Mouse (Mus musculus) MEL (cell line): ENCODE results near the gene Ankrd24. TPM values are rescaled to one million over a fixed set of nuclear protein-coding genes. Genes with fewer than 3 reads are reported as not detected.

ENCODE experiments used
- DNase-seq: peaks from one replicate; pipeline ENCODE4 v3.0.0; 2011; ENCODE audit warnings: low read depth, low spot score
- H3K27ac ChIP-seq: 2 replicates; pipeline ENCODE4 v1.5.1; 2012; ENCODE audit warnings: low read depth, mild to moderate bottlenecking, control low read depth, low read length, moderate library complexity; ENCODE audit not compliant: control insufficient read depth
- H3K27me3 ChIP-seq, 2 experiments: fragments of 150-350 bp in 1 of 2; sonication (generic) in 1 of 2; 2 replicates each; pipeline ENCODE4 v1.6.1; 2012; ENCODE audit warnings: low read length in 2 of 2, mild to moderate bottlenecking in 2 of 2, improper control_type of control experiment in 1 of 2, moderate library complexity in 1 of 2; ENCODE audit not compliant: insufficient read depth in 2 of 2, control insufficient read depth in 1 of 2
- H3K36me3 ChIP-seq, 2 experiments: 2 replicates each; pipeline ENCODE4 v1.6.1; 2012 to 2014; ENCODE audit warnings: low read length in 2 of 2, improper control_type of control experiment in 1 of 2, inconsistent platforms in 1 of 2, mild to moderate bottlenecking in 1 of 2; ENCODE audit not compliant: insufficient read depth in 2 of 2, control insufficient read depth in 1 of 2
- H3K4me1 ChIP-seq, 2 experiments: fragments of 150-350 bp in 1 of 2; sonication (generic) in 1 of 2; 2 replicates each; pipeline ENCODE4 v1.6.1; 2012; ENCODE audit warnings: low read length in 2 of 2, improper control_type of control experiment in 1 of 2, mild to moderate bottlenecking in 1 of 2; ENCODE audit not compliant: insufficient read depth in 2 of 2, control insufficient read depth in 1 of 2
- H3K4me3 ChIP-seq, 2 experiments: fragments of 150-350 bp in 1 of 2; sonication (generic) in 1 of 2; 2 replicates each; pipeline ENCODE4 v1.5.1; 2012; ENCODE audit warnings: low read depth in 2 of 2, low read length in 2 of 2, mild to moderate bottlenecking in 2 of 2, moderate library complexity in 2 of 2, control low read depth in 1 of 2, improper control_type of control experiment in 1 of 2; ENCODE audit not compliant: control insufficient read depth in 1 of 2, insufficient read depth in 1 of 2
- H3K79me2 ChIP-seq: 2 replicates; pipeline ENCODE4 v1.6.1; 2012; ENCODE audit warnings: mild to moderate bottlenecking, low read length, moderate library complexity; ENCODE audit not compliant: control insufficient read depth, poor library complexity, insufficient read depth
- H3K9ac ChIP-seq: 2 replicates; pipeline ENCODE4 v1.6.1; 2012; ENCODE audit warnings: low read depth, mild to moderate bottlenecking, control low read depth, low read length, moderate library complexity; ENCODE audit not compliant: control insufficient read depth, poor library complexity, severe bottlenecking
- H3K9me3 ChIP-seq: fragments of 150-350 bp; sonication (generic); replicated peaks from 2 replicates; pipeline ENCODE4 v1.6.1; 2012; ENCODE audit warnings: mild to moderate bottlenecking, low read length, improper control_type of control experiment, moderate library complexity; ENCODE audit not compliant: insufficient read depth
- BHLHE40 ChIP-seq: IDR thresholded peaks from 2 replicates; pipeline ENCODE4 v1.6.1; 2012; ENCODE audit warnings: low read depth, mild to moderate bottlenecking, inconsistent platforms, low read length, improper control_type of control experiment, borderline replicate concordance
- CHD1 ChIP-seq: IDR thresholded peaks from 2 replicates; pipeline ENCODE4 v1.6.1; 2012; ENCODE audit warnings: low read depth, mild to moderate bottlenecking, inconsistent platforms, low read length, improper control_type of control experiment
- CHD2 ChIP-seq: IDR thresholded peaks from 2 replicates; pipeline ENCODE4 v1.6.1; 2011; ENCODE audit warnings: low read length, improper control_type of control experiment
- CTCF ChIP-seq, 3 experiments: IDR thresholded peaks in 2 of 3; conservative IDR thresholded peaks in 1 of 3; 2 replicates each; pipeline ENCODE4 v1.5.1; 2011 to 2012; ENCODE audit warnings: low read length in 3 of 3, low read depth in 2 of 3, mild to moderate bottlenecking in 2 of 3, improper control_type of control experiment in 1 of 3, inconsistent platforms in 1 of 3, mixed read lengths in 1 of 3, moderate library complexity in 1 of 3; ENCODE audit not compliant: control insufficient read depth in 1 of 3, insufficient read depth in 1 of 3, poor library complexity in 1 of 3, severe bottlenecking in 1 of 3
- E2F4 ChIP-seq: IDR thresholded peaks from 2 replicates; pipeline ENCODE4 v1.6.1; 2011; ENCODE audit warnings: low read depth, low read length, improper control_type of control experiment, borderline replicate concordance
- ELF1 ChIP-seq: IDR thresholded peaks from 2 replicates; pipeline ENCODE4 v1.6.1; 2014; ENCODE audit warnings: low read depth, mild to moderate bottlenecking, inconsistent platforms, low read length, improper control_type of control experiment, moderate library complexity
- EP300 ChIP-seq, 2 experiments: IDR thresholded peaks; 2 replicates each; pipeline ENCODE4 v1.6.1; 2011; ENCODE audit warnings: improper control_type of control experiment in 2 of 2, low read length in 2 of 2, low read depth in 1 of 2, mild to moderate bottlenecking in 1 of 2
- ETS1 ChIP-seq: IDR thresholded peaks from 2 replicates; pipeline ENCODE4 v1.6.1; 2012; ENCODE audit warnings: low read depth, mild to moderate bottlenecking, inconsistent platforms, low read length, improper control_type of control experiment, moderate library complexity
- GABPA ChIP-seq: IDR thresholded peaks from 2 replicates; pipeline ENCODE4 v1.6.1; 2012; ENCODE audit warnings: low read depth, mild to moderate bottlenecking, inconsistent platforms, low read length, improper control_type of control experiment, moderate library complexity
- GATA1 ChIP-seq: IDR thresholded peaks from 2 replicates; pipeline ENCODE4 v1.6.1; 2011; ENCODE audit warnings: low read depth, low read length, improper control_type of control experiment
- HCFC1 ChIP-seq: IDR thresholded peaks from 2 replicates; pipeline ENCODE4 v1.6.1; 2012; ENCODE audit warnings: low read depth, mild to moderate bottlenecking, inconsistent platforms, low read length, improper control_type of control experiment, moderate library complexity
- JUND ChIP-seq: IDR thresholded peaks from 2 replicates; pipeline ENCODE4 v1.6.1; 2011; ENCODE audit warnings: low read depth, mild to moderate bottlenecking, improper control_type of control experiment, low read length
- KAT2A ChIP-seq: conservative IDR thresholded peaks from 2 replicates; pipeline ENCODE4 v1.6.1; 2012; ENCODE audit warnings: low read depth, low read length, improper control_type of control experiment, inconsistent platforms
- MAFK ChIP-seq: IDR thresholded peaks from 2 replicates; pipeline ENCODE4 v1.6.1; 2011; ENCODE audit warnings: low read depth, mild to moderate bottlenecking, low read length, improper control_type of control experiment, borderline replicate concordance
- MAX ChIP-seq: IDR thresholded peaks from 2 replicates; pipeline ENCODE4 v1.6.1; 2011; ENCODE audit warnings: low read length, improper control_type of control experiment
- MAZ ChIP-seq: IDR thresholded peaks from 2 replicates; pipeline ENCODE4 v1.6.1; 2012; ENCODE audit warnings: low read depth, mild to moderate bottlenecking, inconsistent platforms, low read length, improper control_type of control experiment
- MEF2A ChIP-seq: IDR thresholded peaks from 2 replicates; pipeline ENCODE4 v1.6.1; 2014; ENCODE audit warnings: low read depth, mild to moderate bottlenecking, inconsistent platforms, low read length, improper control_type of control experiment; ENCODE audit not compliant: poor library complexity, insufficient replicate concordance, severe bottlenecking; ENCODE audit errors: extremely low read depth
- MXI1 ChIP-seq: IDR thresholded peaks from 2 replicates; pipeline ENCODE4 v1.6.1; 2011; ENCODE audit warnings: mild to moderate bottlenecking, low read depth, low read length, improper control_type of control experiment
- MYB ChIP-seq: IDR thresholded peaks from 2 replicates; pipeline ENCODE4 v1.6.1; 2011; ENCODE audit warnings: mild to moderate bottlenecking, low read depth, low read length, improper control_type of control experiment
- MYC ChIP-seq: IDR thresholded peaks from 2 replicates; pipeline ENCODE4 v1.6.1; 2011; ENCODE audit warnings: low read depth, mild to moderate bottlenecking, low read length, improper control_type of control experiment, moderate library complexity
- NELFE ChIP-seq: IDR thresholded peaks from 2 replicates; pipeline ENCODE4 v1.6.1; 2011; ENCODE audit warnings: low read depth, low read length, improper control_type of control experiment
- POLR2AphosphoS2 ChIP-seq: IDR thresholded peaks from 2 replicates; pipeline ENCODE4 v1.6.1; 2011; ENCODE audit warnings: low read length, improper control_type of control experiment
- POLR2AphosphoS5 ChIP-seq: IDR thresholded peaks from 2 replicates; pipeline ENCODE4 v1.6.1; 2012; ENCODE audit warnings: low read depth, borderline replicate concordance, mild to moderate bottlenecking, inconsistent platforms, low read length, moderate library complexity, mixed read lengths
- RAD21 ChIP-seq: IDR thresholded peaks from 2 replicates; pipeline ENCODE4 v1.6.1; 2011; ENCODE audit warnings: mild to moderate bottlenecking, low read depth, low read length, improper control_type of control experiment
- RCOR1 ChIP-seq: IDR thresholded peaks from 2 replicates; pipeline ENCODE4 v1.6.1; 2012; ENCODE audit warnings: low read depth, mild to moderate bottlenecking, inconsistent platforms, low read length, improper control_type of control experiment
- SIN3A ChIP-seq: IDR thresholded peaks from 2 replicates; pipeline ENCODE4 v1.6.1; 2012; ENCODE audit warnings: low read length, improper control_type of control experiment, inconsistent platforms
- TAL1 ChIP-seq: IDR thresholded peaks from 2 replicates; pipeline ENCODE4 v1.6.1; 2012; ENCODE audit warnings: mild to moderate bottlenecking, inconsistent platforms, low read length, moderate library complexity, mixed read lengths
- TBP ChIP-seq: IDR thresholded peaks from 2 replicates; pipeline ENCODE4 v1.8.0; 2011; ENCODE audit warnings: low read depth, low read length, improper control_type of control experiment
- UBTF ChIP-seq: IDR thresholded peaks from 2 replicates; pipeline ENCODE4 v1.6.1; 2012; ENCODE audit warnings: low read depth, mild to moderate bottlenecking, inconsistent platforms, low read length, improper control_type of control experiment, moderate library complexity, borderline replicate concordance; ENCODE audit not compliant: insufficient read depth
- USF1 ChIP-seq: IDR thresholded peaks from 2 replicates; pipeline ENCODE4 v1.6.1; 2014; ENCODE audit warnings: low read depth, mild to moderate bottlenecking, inconsistent platforms, low read length, improper control_type of control experiment, moderate library complexity
- USF2 ChIP-seq, 2 experiments: IDR thresholded peaks; 2 replicates each; pipeline ENCODE4 v1.6.1; 2011 to 2012; ENCODE audit warnings: improper control_type of control experiment in 2 of 2, low read length in 2 of 2, borderline replicate concordance in 1 of 2, inconsistent platforms in 1 of 2, low read depth in 1 of 2, mild to moderate bottlenecking in 1 of 2; ENCODE audit not compliant: insufficient read depth in 1 of 2
- ZC3H11A ChIP-seq: IDR thresholded peaks from 2 replicates; pipeline ENCODE4 v1.6.1; 2012; ENCODE audit warnings: low read depth, mild to moderate bottlenecking, inconsistent platforms, low read length, improper control_type of control experiment
- ZKSCAN1 ChIP-seq: IDR thresholded peaks from 2 replicates; pipeline ENCODE4 v1.6.1; 2012; ENCODE audit warnings: low read depth, mild to moderate bottlenecking, inconsistent platforms, low read length, improper control_type of control experiment, moderate library complexity
- ZMIZ1 ChIP-seq: IDR thresholded peaks from 2 replicates; pipeline ENCODE4 v1.6.1; 2012; ENCODE audit warnings: low read depth, mild to moderate bottlenecking, inconsistent platforms, low read length, improper control_type of control experiment, moderate library complexity
- ZNF384 ChIP-seq: IDR thresholded peaks from 2 replicates; pipeline ENCODE4 v1.6.1; 2012; ENCODE audit warnings: low read depth, mild to moderate bottlenecking, inconsistent platforms, low read length, improper control_type of control experiment
- polyA plus RNA-seq, 2 experiments: library from polyadenylated mRNA; stranded (reverse) in 1 of 2; unstranded in 1 of 2; fragments of >175 nt in 1 of 2; fragments of >200 nt in 1 of 2; gene quantifications; 2 replicates each; pipeline versions ENCODE4 v1.2.1 to v1.2.4; 2012; ENCODE audit warnings: low replicate concordance in 2 of 2, low read depth in 1 of 2; ENCODE audit not compliant: insufficient read length in 2 of 2, insufficient read depth in 1 of 2, missing spikeins in 1 of 2
- total RNA-seq: library from RNA; depleted of rRNA; stranded (reverse); fragments of 300-350 nt; gene quantifications from 2 replicates; pipeline ENCODE4 v1.2.3, GENCODE M21; 2012

Ankrd24 gene
- total and polyA plus RNA-seq, 3 experiments = 4.5 to 14.6 TPM; not detected in 1

DNA sequence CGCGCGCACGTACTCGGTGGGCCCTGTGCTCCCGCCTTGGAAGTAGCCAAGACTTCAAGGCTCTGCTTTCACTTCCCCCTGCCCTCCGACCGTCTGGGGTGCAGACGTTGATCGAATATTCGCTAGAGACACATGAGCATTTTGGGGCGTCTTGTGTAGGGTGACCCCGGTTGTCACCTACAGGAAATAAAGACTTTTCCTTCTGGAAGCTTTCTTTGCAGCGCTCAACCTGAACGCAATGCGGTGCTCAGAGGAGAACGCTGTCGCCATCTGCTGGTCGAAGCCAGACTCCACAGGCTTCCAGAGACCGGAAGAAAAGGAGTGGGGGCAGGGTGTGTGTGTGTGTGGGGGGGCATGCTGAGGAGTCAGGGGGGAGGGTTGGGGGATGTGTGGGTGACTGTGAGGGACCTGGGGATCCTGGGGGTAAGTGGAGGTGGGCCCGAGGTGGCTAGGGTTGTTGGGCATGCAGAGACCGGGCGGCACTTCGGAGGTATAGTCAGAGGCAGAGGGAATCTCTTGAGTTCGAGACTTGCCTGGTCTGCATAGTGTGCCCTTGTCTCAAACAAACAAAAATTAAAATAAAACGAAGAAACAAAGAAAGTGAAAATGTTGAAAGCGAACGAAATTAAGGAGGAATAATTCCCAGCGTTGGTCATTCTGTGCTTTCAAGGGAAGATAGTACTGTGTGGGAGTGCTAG is 23.2 kb upstream of the Ankrd24 start:
- Histone ChIP-seq H3K27me3 (no peaks in the 10 kb centered on the region), H3K9me3 (no peaks in the 10 kb centered on the region), H3K36me3 (peaks cover 0 to 18% of the 10 kb centered on the region in 2 experiments; a peak in 2 of 4 replicates), H3K9ac (peak overlapping the region; percentile 82), H3K4me1 (peaks cover 10 to 23% of the 10 kb centered on the region in 2 experiments), H3K4me3 (peak overlapping the region; percentile 67 to 79), H3K79me2 (no peaks in the 10 kb centered on the region; the same call in 1 of the 2 replicates), H3K27ac (peak overlapping the region; percentile 91)
- DNase-seq = peak; percentile 94
- TF ChIP-seq CHD1 (peak; percentile 83; the same call in 1 of the 2 replicates), USF1 (no peak; the same call in 1 of the 2 replicates), CHD2 (peak; percentile 75), JUND (0 out of 2 replicates have a peak, but pooled peaks have one; percentile 6), POLR2AphosphoS2 (peak; percentile 50), ETS1 (peak; percentile 79), TAL1 (no peak), MXI1 (peak; percentile 81), ELF1 (peak; percentile 92), POLR2AphosphoS5 (no peak), ZC3H11A (peak; percentile 51), ZKSCAN1 (no peak), BHLHE40 (peak; percentile 71), ZNF384 (0 out of 2 replicates have a peak, but pooled peaks have one; percentile 13), MYC (peak; percentile 81; the same call in 1 of the 2 replicates), UBTF (0 out of 2 replicates have a peak, but pooled peaks have one; percentile 83), NELFE (peak; percentile 69), CTCF (IDR thresholded peaks at IDR 0.05 in 2 of 3, conservative IDR thresholded peaks at IDR 0.05 in 1 of 3; ENCODE audit: control insufficient read depth in 1 of 3, insufficient read depth in 1 of 3, low read depth in 2 of 3, low read length in 3 of 3, poor library complexity in 1 of 3, severe bottlenecking in 1 of 3) (peak; percentile 73 to 96 (median 85)), GABPA (0 out of 2 replicates have a peak, but pooled peaks have one; percentile 16), MAX (no peak), HCFC1 (peak; percentile 78), E2F4 (no peak), TBP (peak; percentile 64; the same call in 1 of the 2 replicates), EP300 (IDR thresholded peaks at IDR 0.05; ENCODE audit: low read depth in 1 of 2, low read length in 2 of 2) (peak; percentile 21 to 60; a peak in 2 of 4 replicates), MEF2A (no peak), USF2 (IDR thresholded peaks at IDR 0.05; ENCODE audit: borderline replicate concordance in 1 of 2, insufficient read depth in 1 of 2, low read depth in 1 of 2, low read length in 2 of 2) (no peak), MYB (no peak), RAD21 (peak; percentile 69), ZMIZ1 (0 out of 2 replicates have a peak, but pooled peaks have one; percentile 34), RCOR1 (peak; percentile 26; the same call in 1 of the 2 replicates), GATA1 (no peak), SIN3A (peak; percentile 94), KAT2A (no peak), MAFK (no peak), MAZ (peak; percentile 94)
